Mouse (Mus musculus): ENCODE data around the gene Babam2. TPM values are rescaled to one million over a fixed set of nuclear protein-coding genes. Genes with fewer than 3 reads are reported as not detected.

Babam2 gene
- polyA plus RNA-seq, 2 experiments = 15.3 to 21.2 TPM

- no peak overlapping the region for H3K27ac ChIP-seq
- ATAC-seq (ENCODE audit: insufficient read depth) = no peak
- TF ChIP-seq EP300 (IDR thresholded peaks at IDR 0.05; ENCODE audit: low read depth) = no peak
- TF ChIP-seq CTCF (IDR thresholded peaks at IDR 0.05; ENCODE audit: low read depth) = no peak
- no peaks in the 10 kb centered on the region for H3K9me3 ChIP-seq (ENCODE audit: control insufficient read depth, low read length)
- 0 out of 4 replicates have a peak, but pooled peaks cover 0 to 2% of the 10 kb centered on the region in 2 experiments for H3K4me1 ChIP-seq (replicated peaks; ENCODE audit: control insufficient read depth in 2 of 2, insufficient read depth in 2 of 2, low read length in 1 of 2)
- H3K4me2 ChIP-seq (ENCODE audit: low read depth) = no peak overlapping the region
- no peak overlapping the region for H3K9ac ChIP-seq (replicated peaks)
- no peaks in the 10 kb centered on the region for H3K27me3 ChIP-seq (ENCODE audit: control insufficient read depth, insufficient read depth, low read length)
- no peaks in the 10 kb centered on the region for H3K36me3 ChIP-seq (replicated peaks; ENCODE audit: control insufficient read depth, insufficient read depth, low read depth)
- no peak for DNase-seq (ENCODE audit: low read depth in 3 of 3, low spot score in 3 of 3)
- WGBS (ENCODE audit: insufficient replicate concordance) = 76% methylated on average over 5 of the region's 5 CpGs
- no peak overlapping the region for H3K4me3 ChIP-seq (ENCODE audit: insufficient read depth in 1 of 2, low read depth in 2 of 2, low read length in 2 of 2)
Observed at GRCm38 (mm10) chr5:32066015-32066734, 368.7 kb downstream of the Babam2 start.

- Histone ChIP-seq H3K4me2 (ENCODE audit: low read depth) (no peak overlapping the region), H3K27ac (no peak overlapping the region), H3K9ac (replicated peaks) (no peak overlapping the region), H3K36me3 (replicated peaks; ENCODE audit: control insufficient read depth, insufficient read depth, low read depth) (no peaks in the 10 kb centered on the region), H3K9me3 (ENCODE audit: control insufficient read depth, low read length) (no peaks in the 10 kb centered on the region), H3K27me3 (ENCODE audit: control insufficient read depth, insufficient read depth, low read length) (no peaks in the 10 kb centered on the region), H3K4me3 (ENCODE audit: insufficient read depth in 1 of 2, low read depth in 2 of 2, low read length in 2 of 2) (no peak overlapping the region), H3K4me1 (replicated peaks; ENCODE audit: control insufficient read depth in 2 of 2, insufficient read depth in 2 of 2, low read length in 1 of 2) (0 out of 4 replicates have a peak, but pooled peaks cover 0 to 2% of the 10 kb centered on the region in 2 experiments)
- ATAC-seq (ENCODE audit: insufficient read depth) (no peak), DNase-seq (ENCODE audit: low read depth in 3 of 3, low spot score in 3 of 3) (no peak)
- TF ChIP-seq CTCF (IDR thresholded peaks at IDR 0.05; ENCODE audit: low read depth) (no peak), EP300 (IDR thresholded peaks at IDR 0.05; ENCODE audit: low read depth) (no peak)
- 60% methylated on average over 2 of the region's 2 CpGs for WGBS (ENCODE audit: insufficient replicate concordance)
Observed at GRCm38 (mm10) chr5:32066839-32067238, 369.4 kb downstream of the Babam2 start.

GRCm38 (mm10) chr5:32068616-32069015 is 371.1 kb downstream of the Babam2 start:
- H3K27ac ChIP-seq = no peak overlapping the region
- no peaks in the 10 kb centered on the region for H3K27me3 ChIP-seq (ENCODE audit: control insufficient read depth, insufficient read depth, low read length)
- H3K9me3 ChIP-seq (ENCODE audit: control insufficient read depth, low read length) = no peaks in the 10 kb centered on the region
- H3K9ac ChIP-seq (replicated peaks) = no peak overlapping the region
- no peak for TF ChIP-seq EP300 (IDR thresholded peaks at IDR 0.05; ENCODE audit: low read depth)
- no peak for TF ChIP-seq CTCF (IDR thresholded peaks at IDR 0.05; ENCODE audit: low read depth)
- ATAC-seq (ENCODE audit: insufficient read depth) = no peak
- no peaks in the 10 kb centered on the region for H3K36me3 ChIP-seq (replicated peaks; ENCODE audit: control insufficient read depth, insufficient read depth, low read depth)
- no peak overlapping the region for H3K4me2 ChIP-seq (ENCODE audit: low read depth)
- 0 out of 4 replicates have a peak, but pooled peaks cover 0 to 2% of the 10 kb centered on the region in 2 experiments for H3K4me1 ChIP-seq (replicated peaks; ENCODE audit: control insufficient read depth in 2 of 2, insufficient read depth in 2 of 2, low read length in 1 of 2)
- no peak for DNase-seq (ENCODE audit: low read depth in 3 of 3, low spot score in 3 of 3)
- no peak overlapping the region for H3K4me3 ChIP-seq (ENCODE audit: insufficient read depth in 1 of 2, low read depth in 2 of 2, low read length in 2 of 2)
- WGBS (ENCODE audit: insufficient replicate concordance) = 72% methylated on average over 3 of the region's 3 CpGs

DNA sequence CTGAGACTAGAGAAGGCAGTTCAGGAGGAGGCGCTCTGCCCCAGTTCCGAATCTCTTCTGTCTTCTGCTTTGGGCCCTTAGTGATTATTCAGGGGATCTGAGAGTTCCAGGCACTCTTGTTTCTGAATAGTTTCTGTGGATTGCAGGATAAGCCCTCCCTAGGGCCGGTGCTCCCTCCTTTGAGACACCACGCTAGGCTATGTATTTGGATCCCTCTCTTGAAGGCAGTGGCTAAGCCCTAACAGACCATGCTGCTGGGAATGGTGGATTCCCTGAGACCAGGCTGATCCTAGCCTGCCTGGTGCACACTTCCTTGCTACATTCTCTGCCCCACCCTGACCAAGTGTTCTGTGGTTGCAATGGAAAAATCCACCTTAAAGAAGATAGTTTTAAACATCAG is 371.6 kb downstream of the Babam2 start:
- H3K9me3 ChIP-seq (ENCODE audit: control insufficient read depth, low read length) = no peaks in the 10 kb centered on the region
- H3K4me2 ChIP-seq (ENCODE audit: low read depth) = no peak overlapping the region
- no peak overlapping the region for H3K27ac ChIP-seq
- ATAC-seq (ENCODE audit: insufficient read depth) (no peak), DNase-seq (ENCODE audit: low read depth in 3 of 3, low spot score in 3 of 3) (no peak)
- no peak overlapping the region for H3K9ac ChIP-seq (replicated peaks)
- H3K4me1 ChIP-seq (replicated peaks; ENCODE audit: control insufficient read depth in 2 of 2, insufficient read depth in 2 of 2, low read length in 1 of 2) = peaks cover 0 to 2% of the 10 kb centered on the region in 2 experiments; a peak in 1 of 4 replicates
- H3K27me3 ChIP-seq (ENCODE audit: control insufficient read depth, insufficient read depth, low read length) = no peaks in the 10 kb centered on the region
- no peak for TF ChIP-seq EP300 (IDR thresholded peaks at IDR 0.05; ENCODE audit: low read depth)
- TF ChIP-seq CTCF (IDR thresholded peaks at IDR 0.05; ENCODE audit: low read depth) = no peak
- no peaks in the 10 kb centered on the region for H3K36me3 ChIP-seq (replicated peaks; ENCODE audit: control insufficient read depth, insufficient read depth, low read depth)
- 66% methylated on average over 4 of the region's 4 CpGs for WGBS (ENCODE audit: insufficient replicate concordance)
- H3K4me3 ChIP-seq (ENCODE audit: insufficient read depth in 1 of 2, low read depth in 2 of 2, low read length in 2 of 2) = no peak overlapping the region

DNA sequence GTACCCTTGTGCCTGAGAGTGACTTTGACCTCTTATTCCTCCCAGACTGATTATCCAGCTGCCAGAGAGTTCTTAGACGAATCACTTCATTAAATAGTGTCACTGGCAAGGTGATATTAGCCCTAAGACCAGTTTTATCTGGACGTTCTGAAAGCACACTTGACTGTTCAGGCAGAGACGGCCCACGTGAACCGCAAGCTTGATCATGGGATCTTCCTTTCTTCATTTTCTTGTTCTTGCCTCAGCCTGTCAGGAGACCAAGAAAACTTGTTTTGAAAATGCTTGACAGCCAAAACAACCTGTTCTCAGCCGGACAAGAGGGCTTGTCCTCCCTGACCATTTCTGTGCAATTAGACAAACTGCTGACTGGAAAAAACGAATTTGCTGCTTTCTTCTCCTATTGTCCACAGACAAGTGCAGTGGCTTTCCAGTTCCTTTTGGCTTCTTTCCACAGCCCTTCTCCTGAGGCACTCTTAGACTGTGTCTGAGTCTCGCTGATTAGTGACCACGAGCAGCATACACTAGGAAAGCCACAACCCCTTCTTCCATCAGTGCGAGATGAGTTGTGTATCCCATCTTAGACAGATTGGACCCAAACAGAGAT is 372.2 kb downstream of the Babam2 start:
- WGBS (ENCODE audit: insufficient replicate concordance) = 58% methylated on average over 10 of the region's 10 CpGs
- Histone ChIP-seq H3K36me3 (replicated peaks; ENCODE audit: control insufficient read depth, insufficient read depth, low read depth) (no peaks in the 10 kb centered on the region), H3K27me3 (ENCODE audit: control insufficient read depth, insufficient read depth, low read length) (no peaks in the 10 kb centered on the region), H3K27ac (no peak overlapping the region), H3K4me3 (ENCODE audit: insufficient read depth in 1 of 2, low read depth in 2 of 2, low read length in 2 of 2) (no peak overlapping the region), H3K9me3 (ENCODE audit: control insufficient read depth, low read length) (no peaks in the 10 kb centered on the region), H3K4me1 (replicated peaks; ENCODE audit: control insufficient read depth in 2 of 2, insufficient read depth in 2 of 2, low read length in 1 of 2) (peaks cover 0 to 2% of the 10 kb centered on the region in 2 experiments; a peak in 1 of 4 replicates), H3K9ac (replicated peaks) (no peak overlapping the region), H3K4me2 (ENCODE audit: low read depth) (no peak overlapping the region)
- DNase-seq (ENCODE audit: low read depth in 3 of 3, low spot score in 3 of 3) (no peak), ATAC-seq (ENCODE audit: insufficient read depth) (no peak)
- TF ChIP-seq CTCF (IDR thresholded peaks at IDR 0.05; ENCODE audit: low read depth) = no peak
- no peak for TF ChIP-seq EP300 (IDR thresholded peaks at IDR 0.05; ENCODE audit: low read depth)
